Mouse (Mus musculus) C2C12 (cell line): ENCODE results near the gene Bms1. TPM values are rescaled to one million over a fixed set of nuclear protein-coding genes. Genes with fewer than 3 reads are reported as not detected.

Experiments used
- H3K27me3 ChIP-seq: one replicate; pipeline ENCODE4 v1.6.1; 2011; ENCODE audit not compliant: control insufficient read depth, insufficient read depth, insufficient read length
- H3K36me3 ChIP-seq: one replicate; pipeline ENCODE4 v1.6.1; 2011; ENCODE audit not compliant: control insufficient read depth, insufficient read depth
- H3K4me3 ChIP-seq: one replicate; pipeline ENCODE4 v1.5.1; 2011; ENCODE audit warnings: mild to moderate bottlenecking, control low read depth; ENCODE audit not compliant: poor library complexity, insufficient read depth, severe bottlenecking
- H3K79me2 ChIP-seq: one replicate; pipeline ENCODE4 v1.6.1; 2011; ENCODE audit not compliant: control insufficient read depth, insufficient read depth
- H3K79me3 ChIP-seq: one replicate; pipeline ENCODE4 v1.6.1; 2011; ENCODE audit warnings: low read depth, control low read depth
- H3ac ChIP-seq: one replicate; pipeline ENCODE3; 2011; ENCODE audit warnings: low read depth; ENCODE audit not compliant: control insufficient read depth, insufficient read length
- CEBPB ChIP-seq: IDR thresholded peaks from one replicate; pipeline ENCODE4 v1.6.1; 2011; ENCODE audit warnings: low read depth, mild to moderate bottlenecking, control low read depth, moderate library complexity
- CTCF ChIP-seq: IDR thresholded peaks from one replicate; pipeline ENCODE4 v1.5.1; 2011; ENCODE audit not compliant: control insufficient read depth, insufficient read depth, insufficient read length
- FOSL1 ChIP-seq: IDR thresholded peaks from one replicate; pipeline ENCODE4 v1.8.0; 2011; ENCODE audit warnings: mild to moderate bottlenecking, low read length; ENCODE audit not compliant: poor library complexity, insufficient read depth, severe bottlenecking
- MAX ChIP-seq: IDR thresholded peaks from one replicate; pipeline ENCODE4 v1.6.1; 2011; ENCODE audit warnings: mild to moderate bottlenecking, control low read depth
- MYOD1 ChIP-seq: IDR thresholded peaks from one replicate; pipeline ENCODE4 v1.6.1; 2011; ENCODE audit warnings: low read depth; ENCODE audit not compliant: control insufficient read depth, insufficient read length
- MYOG ChIP-seq: IDR thresholded peaks from one replicate; pipeline ENCODE4 v1.6.1; 2011; ENCODE audit not compliant: control insufficient read depth, insufficient read length; ENCODE audit errors: extremely low read depth
- USF1 ChIP-seq: IDR thresholded peaks from one replicate; pipeline ENCODE4 v1.6.1; 2011; ENCODE audit warnings: low read depth, mild to moderate bottlenecking, control low read depth, moderate library complexity
- long read RNA-seq, 2 experiments: library from polyadenylated mRNA; unstranded; transcript quantifications; one replicate each; pipeline ENCODE4 v2.0.0; 2019 to 2020
- polyA plus RNA-seq: library from polyadenylated mRNA; unstranded; fragments of >200 nt; fragmentation: generic; extraction: Trizol; gene quantifications from one replicate; pipeline ENCODE4 v1.2.1, GENCODE M21; 2012; ENCODE audit warnings: missing spikeins

The Bms1 gene
- 20.5 TPM for polyA plus RNA-seq
- long read RNA-seq, experiment 1, full-length matches to known transcripts, result 1 of 11 reads
- long read RNA-seq, experiment 1, partial matches to known transcripts, result 7 of 11 reads
- long read RNA-seq, experiment 1, other reads (novel, unspliced or antisense), result 3 of 11 reads
- long read RNA-seq, experiment 2, full-length matches to known transcripts, result 330 of 424 reads
- long read RNA-seq, experiment 2, partial matches to known transcripts, result 61 of 424 reads
- long read RNA-seq, experiment 2, other reads (novel, unspliced or antisense), result 33 of 424 reads

DNA sequence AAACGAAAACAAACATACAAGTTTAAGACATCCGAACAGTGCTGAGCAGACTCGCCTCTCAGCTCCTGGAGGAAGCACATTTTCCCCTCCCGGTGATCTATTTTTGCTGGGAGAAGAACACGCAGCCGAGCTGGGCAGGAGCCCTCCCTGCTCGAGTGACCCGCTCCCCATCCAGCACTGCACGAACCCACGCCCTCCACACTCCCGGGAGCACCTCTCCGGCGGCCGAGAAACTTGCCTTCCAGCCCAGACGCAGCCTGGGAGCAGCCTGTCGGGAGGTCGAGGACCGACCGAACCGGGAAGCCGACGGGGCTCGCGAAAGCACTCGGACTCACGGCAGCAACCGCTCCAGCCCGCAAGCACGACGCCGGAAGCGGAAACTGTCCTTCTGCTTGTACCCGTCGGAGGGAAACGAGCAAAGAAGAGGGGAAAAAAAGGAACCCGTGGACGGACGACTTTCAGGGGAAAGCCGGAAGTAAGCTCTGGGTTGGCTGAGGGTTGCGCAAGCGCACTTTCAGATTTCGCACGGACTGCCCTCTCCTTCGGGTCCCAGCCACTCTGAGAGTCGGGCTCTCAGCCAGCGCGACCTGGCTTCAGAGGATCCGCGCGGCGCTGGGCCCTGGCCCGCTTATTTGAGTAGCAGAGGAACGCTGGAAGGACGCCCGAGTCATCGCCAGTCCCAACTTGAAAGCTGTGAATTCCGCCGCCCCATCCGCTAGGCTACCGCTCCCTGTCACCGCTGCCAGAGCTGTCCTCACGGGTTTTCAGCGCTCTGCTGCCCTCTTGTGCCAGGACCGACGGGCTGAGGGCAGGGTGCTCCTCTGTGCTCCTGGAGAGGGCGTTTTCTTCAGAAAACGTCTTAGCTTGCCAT lies at the start of gene Bms1:
Gene Bms1 (minus strand): TSS at position 425 of the 871 bp plus-strand sequence.
- Histone ChIP-seq H3K27me3 (no peaks in the 10 kb centered on the region), H3K4me3 (peak within 1 kb of the TSS; percentile 95), H3K36me3 (peaks cover 38% of the 10 kb centered on the region), H3K79me3 (peaks cover 19% of the 10 kb centered on the region), H3ac (peak within 1 kb of the TSS; percentile 97), H3K79me2 (peaks cover 45% of the 10 kb centered on the region)
- TF ChIP-seq USF1 (no peak), CEBPB (peak; percentile 96), CTCF (peak; percentile 94), MAX (peak; percentile 66), MYOD1 (no peak), MYOG (no peak), FOSL1 (no peak)

DNA sequence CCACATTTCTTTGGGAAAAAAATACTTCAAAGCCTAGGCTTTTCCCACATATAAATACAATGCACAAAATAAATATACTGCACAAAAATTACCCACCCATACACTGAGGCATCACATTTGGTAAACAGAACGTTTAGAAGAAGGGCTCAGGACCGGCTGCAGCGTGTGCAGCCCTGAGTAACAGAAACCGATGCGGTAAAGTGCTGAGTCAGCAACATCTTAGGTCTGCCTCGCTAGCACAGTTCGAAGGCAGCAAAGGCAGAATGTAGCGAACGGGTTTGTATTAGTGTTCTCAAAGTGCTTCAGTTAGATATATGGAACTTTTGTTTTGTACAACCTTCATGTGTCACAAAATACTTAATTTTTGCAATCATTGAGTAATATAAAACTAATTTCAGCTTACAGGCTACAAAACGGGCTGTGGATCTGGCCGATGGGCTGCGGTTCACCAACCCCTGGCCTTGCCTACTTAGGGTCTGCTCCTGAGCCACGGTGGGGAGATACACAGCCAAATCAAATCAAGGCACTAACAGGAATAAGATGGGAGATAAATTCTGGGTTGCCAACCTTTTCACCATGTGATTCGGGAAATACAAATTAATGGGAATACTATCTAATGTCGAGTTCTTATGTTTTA lies 42.9 kb upstream of the Bms1 start:
- H3K36me3 ChIP-seq, result peaks cover 44% of the 10 kb centered on the region

DNA sequence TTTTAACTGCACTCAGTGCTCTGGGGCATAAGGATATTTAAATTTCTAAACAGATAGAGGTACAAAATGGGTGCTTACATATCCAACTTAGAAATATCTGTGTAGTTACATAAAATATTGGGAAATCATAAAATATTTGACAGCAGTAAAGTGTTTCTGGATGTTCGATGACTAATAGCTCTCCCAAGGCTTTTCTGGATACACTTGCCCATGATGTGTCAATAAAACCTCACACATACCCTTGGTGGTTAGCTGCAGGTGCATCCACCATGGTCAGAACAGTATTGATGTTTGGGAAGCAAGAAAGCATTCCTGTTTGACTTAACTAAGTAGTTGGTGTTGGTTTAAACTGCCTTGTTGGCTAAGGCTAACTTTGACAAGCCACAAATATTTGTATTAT lies 38.5 kb upstream of the Bms1 start:
- peaks cover 12% of the 10 kb centered on the region for H3K79me2 ChIP-seq
- TF ChIP-seq USF1 (no peak), FOSL1 (no peak), MYOD1 (no peak), MYOG (no peak), CTCF (no peak), CEBPB (no peak), MAX (no peak)
- no peak overlapping the region for H3K4me3 ChIP-seq
- H3K36me3 ChIP-seq, result peaks cover 10% of the 10 kb centered on the region
- H3ac ChIP-seq, result no peak overlapping the region
- H3K79me3 ChIP-seq, result no peaks in the 10 kb centered on the region
- H3K27me3 ChIP-seq, result no peaks in the 10 kb centered on the region

More for the DNA sequence above, 42.9 kb upstream of the Bms1 start:
- Histone ChIP-seq H3K79me3 (no peaks in the 10 kb centered on the region), H3ac (no peak overlapping the region), H3K79me2 (no peaks in the 10 kb centered on the region), H3K4me3 (no peak overlapping the region), H3K27me3 (no peaks in the 10 kb centered on the region)
- TF ChIP-seq MYOD1 (no peak), CTCF (no peak), FOSL1 (no peak), MYOG (no peak), CEBPB (no peak), MAX (no peak), USF1 (no peak)

DNA sequence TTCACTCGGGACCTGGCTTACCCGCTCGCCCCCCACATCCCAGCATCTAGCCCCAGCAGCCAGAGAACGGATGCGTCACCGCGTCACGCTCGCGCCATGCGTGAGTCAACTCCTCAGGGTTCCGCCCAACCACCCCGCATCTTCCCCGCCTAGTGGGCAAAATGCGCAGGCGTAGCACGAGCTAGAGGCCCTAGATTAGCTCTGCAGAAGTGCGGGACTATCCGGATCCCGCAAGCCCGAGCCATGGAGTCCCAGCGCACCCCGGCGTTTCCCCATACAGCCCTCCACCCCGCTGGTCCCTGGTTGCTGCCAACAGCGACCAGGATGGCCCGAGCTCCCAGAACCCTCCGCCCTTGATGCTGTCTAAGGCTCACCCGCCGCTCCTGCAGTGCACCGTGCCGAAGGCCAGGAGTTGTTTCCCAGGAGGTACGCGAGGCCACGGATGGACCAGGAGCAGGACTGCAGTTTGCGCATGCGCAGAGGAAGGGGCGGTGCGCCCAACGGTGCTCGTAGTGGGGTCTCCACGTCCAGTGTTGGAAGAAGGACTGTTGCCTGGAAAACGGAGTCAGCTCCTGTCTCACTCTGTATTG lies 35.9 kb upstream of the Bms1 start, which contains the start of gene Zfp248:
Gene Zfp248 (minus strand): TSS at position 487 of the 590 bp plus-strand sequence.
- H3K27me3 ChIP-seq, result no peaks in the 10 kb centered on the region
- H3K4me3 ChIP-seq, result peak within 1 kb of the TSS; percentile 83
- peak within 1 kb of the TSS; percentile 78 for H3ac ChIP-seq
- H3K79me2 ChIP-seq, result peaks cover 12% of the 10 kb centered on the region
- peak; percentile 51 for TF ChIP-seq MAX
- no peak for TF ChIP-seq USF1
- peak; percentile 18 for TF ChIP-seq FOSL1
- TF ChIP-seq CEBPB, result no peak
- no peaks in the 10 kb centered on the region for H3K79me3 ChIP-seq
- H3K36me3 ChIP-seq, result peaks cover 6% of the 10 kb centered on the region

DNA sequence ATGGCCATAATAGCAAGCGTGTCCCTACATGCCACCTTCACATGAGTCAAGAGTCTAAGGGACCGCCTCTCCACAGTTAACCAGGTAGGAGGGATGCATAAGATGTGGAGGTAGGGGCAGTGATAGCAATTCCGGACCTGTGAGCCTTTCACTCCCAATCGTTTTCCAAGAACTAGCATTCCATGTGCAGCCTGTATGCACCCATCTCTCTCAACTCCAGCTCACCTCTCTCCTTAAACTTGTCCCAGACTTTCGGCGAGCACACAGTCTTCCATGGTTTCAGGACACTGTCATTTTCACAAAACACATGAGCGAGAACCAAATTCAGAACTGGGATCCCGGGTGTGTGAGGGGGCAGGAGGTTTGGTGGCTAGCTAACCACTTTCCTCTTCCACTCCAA lies 35.2 kb upstream of the Bms1 start:
- peaks cover 6% of the 10 kb centered on the region for H3K36me3 ChIP-seq
- peaks cover 2% of the 10 kb centered on the region for H3K79me3 ChIP-seq
- TF ChIP-seq USF1 (no peak), CTCF (no peak), FOSL1 (no peak), MYOD1 (no peak), MAX (no peak), MYOG (no peak), CEBPB (no peak)
- peaks cover 12% of the 10 kb centered on the region for H3K79me2 ChIP-seq
- peak overlapping the region; percentile 22 for H3ac ChIP-seq
- H3K4me3 ChIP-seq, result peak overlapping the region; percentile 83
- no peaks in the 10 kb centered on the region for H3K27me3 ChIP-seq
